Mouse (Mus musculus) heart, embryonic 13.5 days (tissue): ENCODE data around the gene Gstt2. TPM values are rescaled to one million over a fixed set of nuclear protein-coding genes. Genes with fewer than 3 reads are reported as not detected.
A peak's percentile ranks its signal among the peaks of the same experiment; 100 is the strongest.
"Not testable (repeated sequence)": the region's sequence is repeated elsewhere in the genome, so short reads cannot be mapped to it uniquely, and the experiment has no call there.

Experiments
- ATAC-seq: fragments of 200-750 bp; cut with Nextera tagmentation; 2 replicates; pipeline ENCODE4 v1.8.0; 2017; ENCODE audit warnings: moderate TSS enrichment; ENCODE audit not compliant: insufficient number of reproducible peaks, low FRiP score, low TSS enrichment; ENCODE audit errors: extremely low read depth
- H3K27ac ChIP-seq: fragments of 300-500 bp; sonication (generic); replicated peaks from 2 replicates; pipeline ENCODE4 v1.5.1; 2015; ENCODE audit warnings: moderate library complexity, mild to moderate bottlenecking, inconsistent platforms
- H3K27me3 ChIP-seq: fragments of 300-500 bp; sonication (generic); replicated peaks from 2 replicates; pipeline ENCODE4 v1.6.1; 2015; ENCODE audit warnings: mild to moderate bottlenecking, inconsistent platforms
- H3K36me3 ChIP-seq: fragments of 300-500 bp; sonication (generic); 2 replicates; pipeline ENCODE4 v1.6.1; 2015; ENCODE audit warnings: mild to moderate bottlenecking, inconsistent platforms
- H3K4me1 ChIP-seq: fragments of 300-500 bp; sonication (generic); 2 replicates; pipeline ENCODE4 v1.6.1; 2015; ENCODE audit warnings: inconsistent platforms
- H3K4me2 ChIP-seq: fragments of 300-500 bp; sonication (generic); 2 replicates; pipeline ENCODE4 v1.6.1; 2015; ENCODE audit warnings: inconsistent platforms, mild to moderate bottlenecking, moderate library complexity
- H3K4me3 ChIP-seq: fragments of 300-500 bp; sonication (generic); 2 replicates; pipeline ENCODE4 v1.5.1; 2015; ENCODE audit warnings: moderate library complexity, mild to moderate bottlenecking, inconsistent platforms
- H3K9ac ChIP-seq: fragments of 300-500 bp; sonication (generic); 2 replicates; pipeline ENCODE4 v1.6.1; 2015; ENCODE audit warnings: inconsistent platforms, mild to moderate bottlenecking, moderate library complexity
- H3K9me3 ChIP-seq: fragments of 300-500 bp; sonication (generic); 2 replicates; pipeline ENCODE4 v1.6.1; 2016; ENCODE audit warnings: inconsistent platforms
- WGBS: fragments of 180-500 bp; shearing (Covaris S2); methylation state at CpG from one replicate; pipeline ENCODE4 v1.1.7; 2015; ENCODE audit warnings: mixed read lengths; 5-methylcytosine and 5-hydroxymethylcytosine counted together
- polyA plus RNA-seq: library from polyadenylated mRNA; unstranded; fragments of >200 nt; fragmentation: Nextera tagmentation; extraction: Ambion mirVana; gene quantifications from 2 replicates; pipeline ENCODE4 v1.2.1, GENCODE M21; 2015

The Gstt2 gene
- polyA plus RNA-seq, 1 experiment from 2014 or later = 9.5 TPM

DNA sequence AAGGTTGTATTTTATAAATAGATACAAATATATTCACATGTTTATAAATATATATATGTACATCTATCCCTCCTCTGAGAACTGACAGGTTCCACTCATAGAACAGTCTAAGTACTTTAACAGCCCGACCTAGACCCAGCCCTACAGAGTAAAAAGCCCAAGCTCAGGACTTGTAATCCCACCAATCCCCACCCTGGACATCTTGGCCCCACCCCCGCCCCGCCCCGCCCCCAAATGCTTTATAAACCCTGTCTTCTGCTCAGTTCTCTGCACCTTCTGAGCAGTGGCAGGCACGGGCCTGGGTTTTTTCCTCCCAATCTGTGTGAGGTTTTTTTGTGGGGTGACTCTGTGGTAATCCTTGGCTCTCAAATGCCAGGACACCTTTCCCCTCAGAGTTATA lies 16.9 kb upstream of the Gstt2 start:
- H3K9ac ChIP-seq = no peak overlapping the region
- WGBS = 44% methylated on average over 5 of the region's 5 CpGs
- 0 out of 2 replicates have a peak, but pooled peaks cover 16% of the 10 kb centered on the region for H3K27me3 ChIP-seq
- H3K4me3 ChIP-seq = no peak overlapping the region
- H3K4me2 ChIP-seq = no peak overlapping the region
- peaks cover 21% of the 10 kb centered on the region for H3K4me1 ChIP-seq
- no peaks in the 10 kb centered on the region for H3K9me3 ChIP-seq
- H3K36me3 ChIP-seq = peaks cover 21% of the 10 kb centered on the region
- no peak overlapping the region for H3K27ac ChIP-seq
- no peak for ATAC-seq

DNA sequence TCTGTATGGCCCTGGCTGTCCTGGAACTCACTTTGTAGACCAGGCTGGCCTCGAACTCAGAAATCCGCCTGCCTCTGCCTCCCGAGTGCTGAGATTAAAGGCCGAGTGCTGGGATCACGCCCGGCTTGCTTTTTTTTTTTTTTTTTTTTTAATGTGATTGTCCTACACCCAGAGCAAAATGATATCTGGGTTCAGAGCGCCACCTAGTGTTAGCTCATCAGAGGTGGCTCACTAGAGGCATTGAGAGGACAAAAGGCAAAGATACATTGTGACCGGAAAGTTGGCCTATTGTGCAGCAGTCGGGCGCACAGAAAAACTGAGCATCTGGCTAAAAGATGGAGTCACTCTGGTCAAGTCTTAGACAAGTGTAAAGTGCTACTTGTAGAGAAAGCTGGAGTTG lies 16.2 kb upstream of the Gstt2 start:
- WGBS = 25% methylated on average over 10 of the region's 10 CpGs
- Histone ChIP-seq H3K4me1 (peaks cover 15% of the 10 kb centered on the region), H3K4me3 (no peak overlapping the region), H3K9ac (no peak overlapping the region), H3K36me3 (peaks cover 19% of the 10 kb centered on the region), H3K4me2 (no peak overlapping the region), H3K27ac (no peak overlapping the region), H3K27me3 (0 out of 2 replicates have a peak, but pooled peaks cover 16% of the 10 kb centered on the region), H3K9me3 (no peaks in the 10 kb centered on the region)
- ATAC-seq = no peak

DNA sequence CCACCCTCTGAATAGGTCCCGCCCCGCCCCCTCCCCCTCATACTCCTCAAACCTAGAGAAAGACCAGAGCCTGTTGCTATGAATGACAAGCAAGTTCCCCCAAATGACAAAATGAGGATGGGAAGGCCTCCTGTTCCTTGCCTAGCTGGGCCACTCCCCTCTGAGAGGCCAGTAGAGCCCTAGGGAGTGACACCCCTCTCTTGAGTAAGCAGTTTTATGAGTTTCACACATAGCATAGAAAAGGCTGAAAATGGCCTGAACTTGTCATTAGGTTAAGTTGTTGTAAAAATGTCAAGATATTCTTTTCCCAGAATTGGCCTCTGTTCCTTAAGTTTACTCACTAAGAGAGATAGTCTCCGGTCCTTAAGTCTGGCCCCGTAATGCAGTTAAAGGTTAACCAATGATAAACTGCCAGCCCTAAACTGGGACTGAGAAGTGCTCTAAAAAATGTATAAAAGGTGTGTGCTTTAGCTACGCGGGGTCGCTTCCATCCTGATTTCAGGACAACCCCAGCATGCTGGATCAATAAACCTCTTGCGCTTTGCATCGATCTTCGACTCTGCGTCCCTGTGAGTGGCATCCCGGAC lies 15.4 kb upstream of the Gstt2 start:
- Histone ChIP-seq H3K9ac (no peak overlapping the region), H3K27ac (no peak overlapping the region), H3K4me1 (peaks cover 7% of the 10 kb centered on the region), H3K4me2 (no peak overlapping the region), H3K9me3 (no peaks in the 10 kb centered on the region), H3K4me3 (no peak overlapping the region), H3K36me3 (peaks cover 11% of the 10 kb centered on the region), H3K27me3 (0 out of 2 replicates have a peak, but pooled peaks cover 16% of the 10 kb centered on the region)
- no peak for ATAC-seq
- 95% methylated on average over 12 of the region's 12 CpGs for WGBS

DNA sequence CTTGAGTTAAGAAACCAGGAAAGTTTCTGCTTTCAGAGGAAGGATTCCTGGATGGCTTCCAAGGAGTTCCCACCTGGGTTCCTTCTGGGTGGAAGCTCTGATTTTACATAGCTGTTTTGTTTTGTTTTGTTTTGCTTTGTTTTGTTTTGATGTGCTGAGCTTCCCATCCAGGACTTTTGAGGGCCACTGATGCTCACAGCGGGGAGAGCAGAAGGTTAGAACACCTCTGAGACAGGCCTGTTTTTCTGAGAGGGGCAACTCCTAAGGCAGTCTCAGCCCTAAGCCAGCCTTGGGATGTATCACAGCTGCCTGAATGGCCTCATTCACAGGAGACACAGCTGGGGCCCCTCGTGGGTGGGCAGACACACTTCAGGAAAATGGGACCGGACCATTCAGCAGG lies 14.5 kb upstream of the Gstt2 start:
- no peak for ATAC-seq
- Histone ChIP-seq H3K36me3 (peaks cover 1% of the 10 kb centered on the region), H3K4me1 (peaks cover 5% of the 10 kb centered on the region), H3K9ac (no peak overlapping the region), H3K27me3 (0 out of 2 replicates have a peak, but pooled peaks cover 16% of the 10 kb centered on the region), H3K4me2 (no peak overlapping the region), H3K4me3 (no peak overlapping the region), H3K9me3 (no peaks in the 10 kb centered on the region), H3K27ac (no peak overlapping the region)
- WGBS = 38% methylated on average over 3 of the region's 3 CpGs

DNA sequence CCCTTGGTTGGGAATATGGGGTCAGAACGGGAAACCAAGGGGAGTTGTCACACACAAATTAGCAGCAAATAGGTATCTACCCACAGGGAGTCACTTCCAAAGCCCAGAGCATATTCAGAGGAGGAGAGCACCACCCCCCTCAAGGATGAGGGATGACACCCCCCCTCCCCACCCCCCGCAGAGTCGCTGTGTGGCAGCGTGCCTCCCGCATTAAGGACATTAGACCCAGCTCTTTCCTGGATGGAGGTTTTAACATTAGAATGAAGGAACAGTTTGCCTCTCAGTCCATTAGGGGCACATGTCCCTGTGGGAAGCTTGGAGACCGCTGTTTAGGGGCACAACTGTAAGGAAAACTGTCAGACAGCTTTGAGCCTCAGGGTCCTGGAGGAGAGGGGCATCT lies 13.9 kb upstream of the Gstt2 start:
- Histone ChIP-seq H3K4me1 (peaks cover 5% of the 10 kb centered on the region), H3K9ac (0 out of 2 replicates have a peak overlapping the region, but pooled peaks have one; percentile 16), H3K27ac (no peak overlapping the region), H3K36me3 (no peaks in the 10 kb centered on the region), H3K4me3 (no peak overlapping the region), H3K9me3 (no peaks in the 10 kb centered on the region), H3K27me3 (0 out of 2 replicates have a peak, but pooled peaks cover 16% of the 10 kb centered on the region), H3K4me2 (no peak overlapping the region)
- no peak for ATAC-seq
- WGBS = 10% methylated on average over 6 of the region's 6 CpGs

DNA sequence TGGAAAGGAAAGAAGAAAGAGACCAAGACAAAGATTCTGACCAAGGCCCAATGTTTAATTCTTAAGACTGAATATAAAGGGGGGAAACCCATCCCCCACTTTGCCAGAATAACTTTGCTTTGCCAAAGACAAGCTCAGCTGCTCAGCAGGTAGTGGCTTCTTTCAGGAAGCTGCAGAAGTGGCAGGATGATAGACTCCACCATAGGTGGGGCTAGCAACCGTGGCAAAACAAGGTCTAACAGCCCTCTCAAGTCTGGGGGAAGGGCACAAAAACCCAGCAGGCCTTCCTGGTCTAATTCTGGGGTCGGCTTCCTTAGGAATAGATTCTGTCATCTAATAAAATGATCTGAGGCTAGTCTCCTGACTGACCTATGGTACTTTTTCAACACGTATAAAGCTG lies 11.2 kb upstream of the Gstt2 start:
- WGBS = 24% methylated on average over 3 of the region's 3 CpGs
- Histone ChIP-seq H3K4me3 (no peak overlapping the region), H3K9ac (no peak overlapping the region), H3K27me3 (0 out of 2 replicates have a peak, but pooled peaks cover 16% of the 10 kb centered on the region), H3K4me1 (peaks cover 5% of the 10 kb centered on the region), H3K27ac (no peak overlapping the region), H3K9me3 (no peaks in the 10 kb centered on the region), H3K36me3 (no peaks in the 10 kb centered on the region), H3K4me2 (no peak overlapping the region)
- ATAC-seq = no peak

DNA sequence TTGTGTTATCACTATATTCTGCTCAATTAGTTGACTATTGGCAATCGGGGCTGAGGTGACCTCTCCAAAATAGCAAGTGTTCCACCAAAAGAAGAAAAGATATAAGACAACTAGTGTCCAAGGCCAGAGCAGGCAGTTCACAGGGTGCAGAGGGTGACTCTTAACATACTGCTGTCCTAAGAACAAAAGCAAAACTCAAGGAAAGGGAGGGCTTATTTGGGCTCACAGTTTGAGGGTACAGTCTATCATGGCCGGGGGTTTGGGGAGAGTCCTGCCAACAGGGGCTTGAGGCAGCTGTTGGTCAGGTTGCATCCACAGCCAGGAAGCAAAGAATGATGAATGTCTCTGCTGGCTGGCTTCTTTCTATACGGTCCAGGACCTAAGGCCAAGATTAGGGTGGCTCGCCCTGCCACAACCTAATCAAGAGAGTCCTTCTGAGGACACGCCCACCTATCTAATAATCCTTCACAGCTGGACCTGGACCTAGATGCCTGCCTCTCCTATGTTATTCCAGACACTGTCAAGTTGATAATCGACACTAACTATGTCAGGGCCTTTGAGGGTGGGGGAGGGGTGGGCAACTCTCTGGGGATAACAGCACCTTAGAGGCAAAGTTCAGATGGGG lies 8.2 kb upstream of the Gstt2 start:
- ATAC-seq = no peak
- Histone ChIP-seq H3K27me3 (0 out of 2 replicates have a peak, but pooled peaks cover 5% of the 10 kb centered on the region), H3K9me3 (no peaks in the 10 kb centered on the region), H3K4me2 (no peak overlapping the region), H3K36me3 (no peaks in the 10 kb centered on the region), H3K4me1 (no peaks in the 10 kb centered on the region), H3K4me3 (no peak overlapping the region), H3K27ac (no peak overlapping the region), H3K9ac (no peak overlapping the region)
- 60% methylated on average over 6 of the region's 6 CpGs for WGBS

DNA sequence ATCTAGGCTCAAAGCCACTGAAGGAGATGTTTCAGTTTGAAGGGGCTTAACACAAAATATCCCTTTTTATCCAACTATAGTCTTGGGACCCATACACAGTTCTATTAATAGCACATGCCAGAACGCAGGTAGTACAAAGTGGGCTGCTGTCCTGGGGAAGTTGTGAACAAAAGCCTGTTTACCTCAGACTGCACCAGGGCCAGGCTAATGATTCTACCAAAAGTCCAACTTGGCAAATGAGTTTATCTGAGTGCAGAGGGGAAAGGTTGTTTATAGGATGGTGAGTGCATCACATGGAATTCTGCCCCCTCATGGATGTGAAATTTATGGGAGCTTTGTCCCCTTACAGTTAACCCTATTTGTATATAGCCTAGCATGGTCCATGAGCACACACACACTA lies 7.6 kb upstream of the Gstt2 start:
- no peak overlapping the region for H3K9ac ChIP-seq
- H3K36me3 ChIP-seq = no peaks in the 10 kb centered on the region
- H3K4me3 ChIP-seq = no peak overlapping the region
- H3K4me2 ChIP-seq = no peak overlapping the region
- H3K4me1 ChIP-seq = no peaks in the 10 kb centered on the region
- ATAC-seq = no peak
- H3K27ac ChIP-seq = no peak overlapping the region
- H3K9me3 ChIP-seq = no peaks in the 10 kb centered on the region
- 59% methylated on average over 1 of the region's 1 CpGs for WGBS
- peaks cover 5% of the 10 kb centered on the region; the same call in 1 of the 2 replicates for H3K27me3 ChIP-seq

DNA sequence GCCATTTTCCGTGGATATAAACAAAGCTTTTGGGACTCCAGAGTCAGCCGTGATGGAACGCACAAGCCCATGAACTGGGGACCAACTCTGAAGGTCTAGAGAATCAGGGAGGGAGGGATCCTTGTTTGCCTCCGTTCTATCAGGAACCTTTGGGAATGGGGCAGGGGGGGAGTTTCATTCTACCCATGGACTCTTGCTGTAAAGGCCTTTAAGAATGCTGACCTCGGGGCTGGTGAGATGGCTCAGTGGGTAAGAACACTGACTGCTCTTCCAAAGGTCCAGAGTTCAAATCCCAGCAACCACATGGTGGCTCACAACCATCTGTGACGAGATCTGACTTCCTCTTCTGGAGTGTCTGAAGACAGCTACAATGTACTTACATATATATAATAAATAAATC lies 6.7 kb upstream of the Gstt2 start:
- H3K27ac ChIP-seq, H3K4me3 ChIP-seq, H3K27me3 ChIP-seq, H3K4me2 ChIP-seq, H3K4me1 ChIP-seq, H3K9ac ChIP-seq, H3K36me3 ChIP-seq, H3K9me3 ChIP-seq, ATAC-seq: not testable (repeated sequence)
- WGBS = 80% methylated on average over 6 of the region's 6 CpGs

DNA sequence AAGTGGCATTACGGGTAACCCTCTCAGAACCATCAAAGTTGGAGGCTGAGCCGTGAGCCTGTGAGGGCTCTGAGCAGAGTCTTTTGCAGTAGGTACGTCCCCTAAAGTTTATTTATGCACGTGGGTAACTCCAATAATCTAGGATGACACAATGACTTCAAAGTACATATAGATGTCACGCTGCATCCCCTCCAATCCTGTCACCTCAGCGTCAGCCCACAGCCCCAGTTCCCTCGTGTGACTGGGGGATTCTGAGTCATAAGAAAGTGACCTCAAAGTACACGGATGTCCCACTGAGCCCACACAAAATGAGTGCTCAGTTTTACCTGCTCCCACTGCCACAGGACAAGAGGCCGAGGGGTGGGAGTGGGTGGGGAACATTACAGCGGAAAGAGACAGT lies 1.9 kb upstream of the Gstt2 start:
- H3K9me3 ChIP-seq = no peaks in the 10 kb centered on the region
- no peak for ATAC-seq
- no peak overlapping the region for H3K4me2 ChIP-seq
- no peak overlapping the region for H3K27ac ChIP-seq
- peaks cover 40% of the 10 kb centered on the region for H3K4me1 ChIP-seq
- WGBS = 78% methylated on average over 10 of the region's 10 CpGs
- no peak overlapping the region for H3K9ac ChIP-seq
- no peaks in the 10 kb centered on the region for H3K36me3 ChIP-seq
- H3K4me3 ChIP-seq = no peak overlapping the region
- peaks cover 6% of the 10 kb centered on the region; the same call in 1 of the 2 replicates for H3K27me3 ChIP-seq

DNA sequence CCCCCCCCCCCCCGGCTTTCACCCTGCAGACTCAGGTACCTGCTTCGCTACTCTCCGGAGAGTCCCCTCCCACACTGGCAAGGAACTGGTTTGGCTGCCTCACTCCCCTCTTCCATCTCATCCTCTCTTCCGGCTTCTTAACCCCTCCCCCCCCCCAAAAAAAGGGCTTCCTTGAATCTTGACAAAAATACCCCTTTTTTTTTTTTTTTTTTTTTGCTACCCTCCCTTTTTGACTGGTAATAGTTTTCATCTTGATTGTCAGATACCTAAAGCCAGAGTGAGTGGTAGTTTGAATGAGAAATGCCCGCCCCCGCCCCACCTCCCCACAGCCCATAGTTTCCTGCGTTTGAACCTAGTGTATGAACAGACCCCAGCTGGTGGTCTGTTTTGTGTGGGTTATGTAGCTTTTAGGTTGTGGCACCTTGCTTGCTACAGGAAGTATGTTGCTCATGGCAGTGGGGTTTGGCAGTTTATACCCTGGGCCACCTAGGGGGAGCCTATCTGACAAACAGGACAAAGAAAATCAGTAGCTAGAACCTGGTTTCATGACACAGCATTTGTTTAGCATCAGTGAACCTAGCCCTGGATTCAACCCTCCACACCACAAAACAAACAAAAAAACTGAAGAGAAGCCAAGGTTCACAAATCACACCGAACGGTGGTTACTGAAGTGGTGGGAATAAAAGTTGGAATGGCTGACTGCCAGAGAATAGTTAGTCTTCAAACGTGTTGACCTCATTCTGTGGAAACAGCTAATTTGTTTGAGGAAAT lies 1.3 kb downstream of the Gstt2 start:
- H3K9ac ChIP-seq = peak overlapping the region; percentile 69
- H3K27ac ChIP-seq = peak overlapping the region; percentile 84; the same call in 1 of the 2 replicates
- H3K4me2 ChIP-seq = peak overlapping the region; percentile 87
- no peak for ATAC-seq
- peaks cover 19% of the 10 kb centered on the region for H3K27me3 ChIP-seq
- 20% methylated on average over 8 of the region's 10 CpGs for WGBS
- peaks cover 50% of the 10 kb centered on the region for H3K4me1 ChIP-seq
- peak overlapping the region; percentile 58 for H3K4me3 ChIP-seq
- H3K9me3 ChIP-seq = no peaks in the 10 kb centered on the region
- H3K36me3 ChIP-seq = no peaks in the 10 kb centered on the region
